Mouse (Mus musculus) C2C12 (cell line): ENCODE data around the gene Klk1b9. TPM values are rescaled to one million over a fixed set of nuclear protein-coding genes. Genes with fewer than 3 reads are reported as not detected.
"Not testable (repeated sequence)": the region's sequence is repeated elsewhere in the genome, so short reads cannot be mapped to it uniquely, and the experiment has no call there.

ENCODE experiments used
- H3K27me3 ChIP-seq: one replicate; pipeline ENCODE4 v1.6.1; 2011; ENCODE audit not compliant: control insufficient read depth, insufficient read depth, insufficient read length
- H3K36me3 ChIP-seq: one replicate; pipeline ENCODE4 v1.6.1; 2011; ENCODE audit not compliant: control insufficient read depth, insufficient read depth
- H3K4me3 ChIP-seq: one replicate; pipeline ENCODE4 v1.5.1; 2011; ENCODE audit warnings: mild to moderate bottlenecking, control low read depth; ENCODE audit not compliant: poor library complexity, insufficient read depth, severe bottlenecking
- H3K79me2 ChIP-seq: one replicate; pipeline ENCODE4 v1.6.1; 2011; ENCODE audit not compliant: control insufficient read depth, insufficient read depth
- H3K79me3 ChIP-seq: one replicate; pipeline ENCODE4 v1.6.1; 2011; ENCODE audit warnings: low read depth, control low read depth
- H3ac ChIP-seq: one replicate; pipeline ENCODE3; 2011; ENCODE audit warnings: low read depth; ENCODE audit not compliant: control insufficient read depth, insufficient read length
- CEBPB ChIP-seq: IDR thresholded peaks from one replicate; pipeline ENCODE4 v1.6.1; 2011; ENCODE audit warnings: low read depth, mild to moderate bottlenecking, control low read depth, moderate library complexity
- CTCF ChIP-seq: IDR thresholded peaks from one replicate; pipeline ENCODE4 v1.5.1; 2011; ENCODE audit not compliant: control insufficient read depth, insufficient read depth, insufficient read length
- FOSL1 ChIP-seq: IDR thresholded peaks from one replicate; pipeline ENCODE4 v1.8.0; 2011; ENCODE audit warnings: mild to moderate bottlenecking, low read length; ENCODE audit not compliant: poor library complexity, insufficient read depth, severe bottlenecking
- MAX ChIP-seq: IDR thresholded peaks from one replicate; pipeline ENCODE4 v1.6.1; 2011; ENCODE audit warnings: mild to moderate bottlenecking, control low read depth
- MYOD1 ChIP-seq: IDR thresholded peaks from one replicate; pipeline ENCODE4 v1.6.1; 2011; ENCODE audit warnings: low read depth; ENCODE audit not compliant: control insufficient read depth, insufficient read length
- MYOG ChIP-seq: IDR thresholded peaks from one replicate; pipeline ENCODE4 v1.6.1; 2011; ENCODE audit not compliant: control insufficient read depth, insufficient read length; ENCODE audit errors: extremely low read depth
- USF1 ChIP-seq: IDR thresholded peaks from one replicate; pipeline ENCODE4 v1.6.1; 2011; ENCODE audit warnings: low read depth, mild to moderate bottlenecking, control low read depth, moderate library complexity
- polyA plus RNA-seq: library from polyadenylated mRNA; unstranded; fragments of >200 nt; fragmentation: generic; extraction: Trizol; gene quantifications from one replicate; pipeline ENCODE4 v1.2.1, GENCODE M21; 2012; ENCODE audit warnings: missing spikeins

Gene Klk1b9
- polyA plus RNA-seq, 1 experiment: not detected

DNA sequence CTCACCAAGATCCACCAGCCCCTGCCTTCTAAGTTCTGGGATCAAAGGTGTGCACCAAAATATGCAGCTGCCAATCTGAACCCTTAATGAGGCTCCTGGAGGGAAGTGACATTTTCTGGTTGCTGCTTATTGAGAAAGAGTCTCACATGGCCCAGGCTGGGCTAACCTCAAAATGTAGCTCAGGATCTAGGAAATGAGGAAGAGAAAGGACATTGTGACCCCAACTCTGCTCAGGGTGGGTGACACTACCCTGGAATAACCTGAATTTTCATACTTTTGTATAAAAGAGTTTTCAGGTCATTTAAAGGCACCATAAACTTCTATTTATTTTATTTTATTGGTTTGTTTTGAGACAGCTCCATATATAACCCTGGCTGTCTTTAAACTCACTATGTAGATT lies 9.8 kb downstream of the Klk1b9 start:
- no peaks in the 10 kb centered on the region for H3K79me2 ChIP-seq
- H3K4me3 ChIP-seq: no peak overlapping the region
- no peaks in the 10 kb centered on the region for H3K79me3 ChIP-seq
- TF ChIP-seq CTCF (no peak), MYOG (no peak), FOSL1 (no peak), CEBPB (no peak), MAX (no peak), USF1 (no peak), MYOD1 (no peak)
- H3K36me3 ChIP-seq: no peaks in the 10 kb centered on the region
- no peak overlapping the region for H3ac ChIP-seq
- no peaks in the 10 kb centered on the region for H3K27me3 ChIP-seq

DNA sequence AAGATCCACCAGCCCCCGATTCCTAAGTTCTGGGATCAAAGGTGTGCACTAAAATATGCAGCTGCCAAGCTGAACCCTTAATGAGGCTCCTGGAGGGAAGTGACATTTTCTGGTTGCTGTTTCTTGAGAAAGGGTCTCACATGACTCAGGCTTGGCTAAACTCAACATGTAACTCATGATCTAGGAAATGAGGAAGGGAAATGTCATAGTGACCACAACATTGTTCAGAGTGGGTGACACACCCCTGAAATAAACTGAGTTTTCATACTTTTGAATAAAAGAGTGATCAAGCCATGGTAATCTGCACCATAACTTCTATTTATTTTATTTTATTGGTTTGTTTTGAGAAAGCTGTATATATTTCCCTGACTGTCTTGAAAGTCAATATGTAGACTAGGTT lies 19.0 kb downstream of the Klk1b9 start:
- H3K36me3 ChIP-seq, H3K4me3 ChIP-seq, H3K27me3 ChIP-seq, H3K79me2 ChIP-seq, H3K79me3 ChIP-seq, H3ac ChIP-seq: not testable (repeated sequence)

GRCm38 (mm10) chr7:43995577-43995976 lies 19.7 kb downstream of the Klk1b9 start, which contains the start of gene Klk1b11:
TSS of gene Klk1b11 (plus strand) at chr7:43995877.
- H3K36me3 ChIP-seq: not testable (repeated sequence)

GRCm38 (mm10) chr7:44004847-44005246 lies 29.0 kb downstream of the Klk1b9 start:
- no peaks in the 10 kb centered on the region for H3K79me2 ChIP-seq
- H3K27me3 ChIP-seq: no peaks in the 10 kb centered on the region
- no peak overlapping the region for H3ac ChIP-seq
- no peak for TF ChIP-seq CEBPB
- TF ChIP-seq MYOD1: no peak
- no peak for TF ChIP-seq MYOG
- TF ChIP-seq USF1: no peak
- no peak for TF ChIP-seq CTCF
- TF ChIP-seq FOSL1: no peak
- TF ChIP-seq MAX: no peak
- no peaks in the 10 kb centered on the region for H3K36me3 ChIP-seq
- H3K4me3 ChIP-seq: no peak overlapping the region
- no peaks in the 10 kb centered on the region for H3K79me3 ChIP-seq

More at GRCm38 (mm10) chr7:43995577-43995976, 19.7 kb downstream of the Klk1b9 start, which contains the start of gene Klk1b11:
- not testable (repeated sequence) for H3K79me2 ChIP-seq, H3K79me3 ChIP-seq, H3ac ChIP-seq, H3K4me3 ChIP-seq, H3K27me3 ChIP-seq

DNA sequence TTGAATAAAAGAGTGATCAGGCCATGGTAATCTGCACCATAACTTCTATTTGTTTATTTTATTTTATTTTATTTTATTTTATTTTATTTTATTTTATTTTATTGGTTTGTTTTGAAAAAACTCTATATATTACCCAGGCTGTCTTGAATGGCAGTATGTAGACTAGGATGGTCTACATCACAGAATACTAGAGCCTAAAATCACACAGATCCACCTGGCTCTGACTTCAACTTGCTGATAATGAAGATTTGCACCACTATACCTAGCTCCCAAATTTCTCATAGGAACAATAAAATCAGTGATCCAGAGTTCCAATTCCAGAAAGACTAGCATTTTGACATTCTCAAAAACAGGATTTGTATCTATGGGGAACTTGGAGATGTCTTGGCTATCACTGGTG lies 36.0 kb downstream of the Klk1b9 start, which contains the start of gene Klk1b26:
Gene Klk1b26, plus strand, starts transcription at position 301 of the 400 bp plus-strand sequence.
- not testable (repeated sequence) for H3ac ChIP-seq, H3K36me3 ChIP-seq, H3K4me3 ChIP-seq, H3K79me2 ChIP-seq, H3K79me3 ChIP-seq, H3K27me3 ChIP-seq

- not testable (repeated sequence) for H3K79me3 ChIP-seq, H3K36me3 ChIP-seq, H3K4me3 ChIP-seq, H3K27me3 ChIP-seq, H3K79me2 ChIP-seq, H3ac ChIP-seq
Observed at GRCm38 (mm10) chr7:44014666-44015065, 38.8 kb downstream of the Klk1b9 start.

GRCm38 (mm10) chr7:44015071-44015470 lies 39.2 kb downstream of the Klk1b9 start:
- TF ChIP-seq CTCF (no peak), FOSL1 (no peak), USF1 (no peak), MYOG (no peak), MYOD1 (no peak), CEBPB (no peak), MAX (no peak)
- H3K79me3 ChIP-seq: no peaks in the 10 kb centered on the region

More at GRCm38 (mm10) chr7:44015071-44015470, 39.2 kb downstream of the Klk1b9 start:
- Histone ChIP-seq H3ac (no peak overlapping the region), H3K27me3 (no peaks in the 10 kb centered on the region), H3K4me3 (no peak overlapping the region), H3K36me3 (no peaks in the 10 kb centered on the region), H3K79me2 (no peaks in the 10 kb centered on the region)

Other genes with a start within 250 kb of the Klk1b9 start
- gene Klk12, start 207.2 kb upstream of the Klk1b9 start, polyA plus RNA-seq: not detected
- not detected for gene Klk11, start 201.5 kb upstream of the Klk1b9 start, polyA plus RNA-seq
- 2.1 TPM for gene Klk10, start 195.0 kb upstream of the Klk1b9 start, polyA plus RNA-seq
- 0.16 TPM for gene Klk9, start 184.2 kb upstream of the Klk1b9 start, polyA plus RNA-seq
- 0.36 TPM for gene Klk8, start 178.5 kb upstream of the Klk1b9 start, polyA plus RNA-seq
- not detected for gene Klk7, start 164.8 kb upstream of the Klk1b9 start, polyA plus RNA-seq
- gene Klk6, start 151.6 kb upstream of the Klk1b9 start, polyA plus RNA-seq: 1.1 TPM
- not detected for gene Klk5, start 134.1 kb upstream of the Klk1b9 start, polyA plus RNA-seq
- not detected for gene Klk4, start 94.9 kb upstream of the Klk1b9 start, polyA plus RNA-seq
- gene Klk15, start 42.3 kb upstream of the Klk1b9 start, polyA plus RNA-seq: not detected
- gene Klk1b8, start 25.4 kb upstream of the Klk1b9 start, polyA plus RNA-seq: not detected
- gene Klk1b1, start 9.3 kb upstream of the Klk1b9 start, polyA plus RNA-seq: not detected
- not detected for gene Klk1b11, start 19.8 kb downstream of the Klk1b9 start, polyA plus RNA-seq
- not detected for gene Klk1b26, start 36.1 kb downstream of the Klk1b9 start, polyA plus RNA-seq
- gene Klk1b27, start 76.2 kb downstream of the Klk1b9 start, polyA plus RNA-seq: not detected
- not detected for gene Klk1b21, start 126.3 kb downstream of the Klk1b9 start, polyA plus RNA-seq
- gene Klk1b22, start 136.6 kb downstream of the Klk1b9 start, polyA plus RNA-seq: 0.19 TPM
- gene Klk1b16, start 160.7 kb downstream of the Klk1b9 start, polyA plus RNA-seq: not detected
- gene Klk1b24, start 212.2 kb downstream of the Klk1b9 start, polyA plus RNA-seq: not detected
- not detected for gene Klk1b3, start 222.1 kb downstream of the Klk1b9 start, polyA plus RNA-seq
- gene Klk1b4, start 231.4 kb downstream of the Klk1b9 start, polyA plus RNA-seq: not detected
- not detected for gene Klk1b5, start 239.9 kb downstream of the Klk1b9 start, polyA plus RNA-seq
- gene Klk1, start 249.3 kb downstream of the Klk1b9 start, polyA plus RNA-seq: not detected